Mouse (Mus musculus): ENCODE data around the gene Rex1bd. TPM values are rescaled to one million over a fixed set of nuclear protein-coding genes. Genes with fewer than 3 reads are reported as not detected.

The Rex1bd gene
- total RNA-seq, 4 experiments from 2014 or later, result 86.4 to 104 (median 97.3) TPM

Other genes with a start within 250 kb of the Rex1bd start
- gene Homer3, start 223.9 kb downstream of the Rex1bd start, total RNA-seq (2022), result 10 to 100 TPM; 74.1 to 89.8 (median 80.1) TPM
- gene Ddx49, start 204.3 kb downstream of the Rex1bd start, total RNA-seq (2022), result 10 to 100 TPM; 49.2 to 55.5 (median 54.6) TPM
- gene Cope, start 204.2 kb downstream of the Rex1bd start, total RNA-seq (2022), result 100 to 1,000 TPM; 127 to 152 (median 135) TPM
- 100 to 1,000 TPM in 3 of 4 experiments, 10 to 100 TPM in 1; 99.3 to 118 (median 106) TPM for gene Cers1, start 191.0 kb downstream of the Rex1bd start, total RNA-seq (2022)
- 10 to 100 TPM in 2 of 4 experiments, 1 to 10 TPM in 1, not detected in 1; 4.8 to 16.4 (median 11.3) TPM for gene Gdf1, start 176.9 kb downstream of the Rex1bd start, total RNA-seq (2022)
- 10 to 100 TPM; 57.9 to 73.1 (median 65.4) TPM for gene Upf1, start 153.5 kb downstream of the Rex1bd start, total RNA-seq (2022)
- gene Comp, start 133.2 kb downstream of the Rex1bd start, total RNA-seq (2022), result 1 to 10 TPM in 1 of 4 experiments, under 1 TPM in 3; 0.31 to 1.4 (median 0.73) TPM
- 100 to 1,000 TPM; 154 to 203 (median 177) TPM for gene Crtc1, start 67.2 kb downstream of the Rex1bd start, total RNA-seq (2022)
- gene Klhl26, start 29.8 kb downstream of the Rex1bd start, total RNA-seq (2022), result 10 to 100 TPM; 48.4 to 56.6 (median 53.1) TPM
- gene Tmem59l, start 19.4 kb downstream of the Rex1bd start, total RNA-seq (2022), result 100 to 1,000 TPM; 284 to 307 (median 293) TPM
- 10 to 100 TPM; 20.4 to 31.5 (median 30.1) TPM for gene Crlf1, start 13.6 kb downstream of the Rex1bd start, total RNA-seq (2022)
- 1,000 to 10,000 TPM in 2 of 4 experiments, 100 to 1,000 TPM in 2; 772 to 1,065 (median 933) TPM for gene Uba52, start 4.0 kb upstream of the Rex1bd start, total RNA-seq (2022)
- gene Fkbp8, start 21.0 kb upstream of the Rex1bd start, total RNA-seq (2022), result 100 to 1,000 TPM; 420 to 440 (median 425) TPM
- 10 to 100 TPM; 36.7 to 46.9 (median 39.6) TPM for gene Kxd1, start 21.2 kb upstream of the Rex1bd start, total RNA-seq (2022)
- gene Ell, start 32.7 kb upstream of the Rex1bd start, total RNA-seq (2022), result 10 to 100 TPM; 19.6 to 22.0 (median 20.8) TPM
- 10 to 100 TPM; 42.8 to 55.9 (median 51.8) TPM for gene Isyna1, start 87.6 kb upstream of the Rex1bd start, total RNA-seq (2022)
- gene Ssbp4, start 102.1 kb upstream of the Rex1bd start, total RNA-seq (2022), result 100 to 1,000 TPM; 196 to 262 (median 224) TPM
- gene Lrrc25, start 109.4 kb upstream of the Rex1bd start, total RNA-seq (2022), result 1 to 10 TPM in 2 of 4 experiments, under 1 TPM in 2; 0.24 to 1.6 (median 1.1) TPM
- not detected for gene Gdf15, start 125.7 kb upstream of the Rex1bd start, total RNA-seq (2022)
- 10 to 100 TPM; 19.8 to 34.7 (median 23.3) TPM for gene Pgpep1, start 153.6 kb upstream of the Rex1bd start, total RNA-seq (2022)
- 10 to 100 TPM; 57.1 to 66.2 (median 64.1) TPM for gene Lsm4, start 166.5 kb upstream of the Rex1bd start, total RNA-seq (2022)
- 100 to 1,000 TPM; 149 to 190 (median 160) TPM for gene Jund, start 192.2 kb upstream of the Rex1bd start, total RNA-seq (2022)
- gene Iqcn, start 196.7 kb upstream of the Rex1bd start, total RNA-seq (2022), result under 1 TPM in 2 of 4 experiments, not detected in 2; 0.14 to 0.16 TPM
- not detected for gene Gm3336, start 211.8 kb upstream of the Rex1bd start, total RNA-seq (2022)
- 1 to 10 TPM; 1.1 to 2.9 (median 1.5) TPM for gene Pde4c, start 217.0 kb upstream of the Rex1bd start, total RNA-seq (2022)
- gene Rab3a, start 247.9 kb upstream of the Rex1bd start, total RNA-seq (2022), result 100 to 1,000 TPM; 732 to 771 (median 756) TPM

Measured in layer of hippocampus, adult 8-10 months (tissue).